Mouse (Mus musculus) central nervous system, embryonic 18 days (tissue): ENCODE results near the gene Irf6. TPM values are rescaled to one million over a fixed set of nuclear protein-coding genes. Genes with fewer than 3 reads are reported as not detected.

ENCODE experiments used
- polyA plus RNA-seq: library from polyadenylated mRNA; depleted of rRNA; stranded (reverse); fragments of >200 nt; gene quantifications from 2 replicates; pipeline ENCODE4 v1.2.3, GENCODE M21; 2012; rRNA removed

The Irf6 gene
- 0.96 and 1.1 TPM in 2 replicates for polyA plus RNA-seq

DNA sequence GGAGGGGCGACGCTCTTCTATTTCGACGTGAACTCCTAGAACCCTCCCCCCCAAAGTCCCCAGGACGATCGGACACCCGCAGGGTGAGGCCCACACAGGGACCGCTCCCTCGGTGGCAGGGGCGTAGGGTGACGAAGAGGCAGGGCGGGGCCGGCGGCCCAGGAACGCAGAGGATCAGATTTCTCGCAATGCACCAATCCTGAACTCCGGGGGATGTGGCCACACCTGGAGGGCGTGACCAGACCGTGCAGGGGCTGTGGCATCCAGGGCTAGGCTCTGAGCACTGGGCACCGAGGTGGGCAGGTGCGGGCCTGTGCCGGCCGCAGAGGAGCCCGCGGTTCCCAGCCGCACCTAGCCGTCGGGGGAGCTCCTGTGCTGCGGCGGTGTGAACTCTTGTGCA, at the start of gene Irf6:
TSS of gene Irf6 (plus strand) at position 240 of the 400 bp plus-strand sequence.

DNA sequence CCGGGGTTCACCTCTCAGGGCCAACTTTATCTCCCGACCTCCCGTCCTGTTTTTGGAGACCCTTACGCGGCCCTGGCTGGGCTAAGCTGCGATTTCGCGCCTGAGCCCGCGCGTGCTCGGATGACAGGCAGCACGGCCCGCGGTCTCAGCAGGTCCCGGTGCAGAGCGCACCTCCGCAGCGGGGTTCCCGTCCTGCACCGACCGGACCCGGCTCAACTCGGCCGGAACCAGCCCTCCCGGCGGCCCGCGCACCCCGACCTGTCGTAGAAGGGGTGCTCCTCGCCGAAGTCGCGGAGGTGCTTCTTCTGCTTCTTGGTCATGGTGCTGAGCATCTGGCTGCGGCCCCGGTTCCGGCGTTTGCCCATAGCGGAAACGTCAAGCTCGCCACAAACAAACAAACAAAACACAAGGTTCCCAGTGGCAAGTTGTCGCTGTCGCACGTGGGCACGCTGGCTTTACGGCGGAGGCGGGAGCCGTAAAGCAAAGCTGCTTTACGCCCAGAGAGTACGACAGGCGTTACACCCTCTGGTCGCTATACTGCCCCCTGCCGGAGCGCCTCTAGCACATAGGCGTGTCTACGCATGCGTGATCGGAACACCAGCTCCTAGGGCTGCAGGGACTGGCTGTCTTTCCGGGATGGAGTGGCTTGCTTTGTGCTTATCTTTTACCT, 23.0 kb upstream of the Irf6 start, which contains the start of gene Diexf:
TSS of gene Diexf (minus strand) at position 487 of the 670 bp plus-strand sequence.

DNA sequence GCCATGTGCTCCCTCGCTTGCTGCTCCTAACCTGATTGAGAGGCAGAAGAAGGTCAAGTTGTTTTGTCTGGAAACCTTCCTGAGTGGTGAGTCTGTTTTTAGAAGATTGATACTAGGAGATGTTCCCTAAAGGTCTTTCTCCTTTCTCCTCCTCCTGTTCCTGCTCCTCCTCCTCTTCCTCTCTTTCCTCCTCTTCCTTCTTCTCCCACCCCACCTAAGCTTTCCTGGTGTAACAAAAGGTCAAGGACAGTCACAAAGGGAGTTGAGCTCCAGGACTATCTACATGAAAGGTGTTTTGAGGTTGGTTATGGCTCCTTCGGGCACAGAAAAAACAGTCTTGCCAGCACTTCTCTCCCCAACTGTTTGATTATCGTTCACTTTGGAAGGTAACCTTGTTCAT, 14.8 kb downstream of the Irf6 start, which contains the start of gene A130010J15Rik:
TSS of gene A130010J15Rik (plus strand) at position 301 of the 400 bp plus-strand sequence.

DNA sequence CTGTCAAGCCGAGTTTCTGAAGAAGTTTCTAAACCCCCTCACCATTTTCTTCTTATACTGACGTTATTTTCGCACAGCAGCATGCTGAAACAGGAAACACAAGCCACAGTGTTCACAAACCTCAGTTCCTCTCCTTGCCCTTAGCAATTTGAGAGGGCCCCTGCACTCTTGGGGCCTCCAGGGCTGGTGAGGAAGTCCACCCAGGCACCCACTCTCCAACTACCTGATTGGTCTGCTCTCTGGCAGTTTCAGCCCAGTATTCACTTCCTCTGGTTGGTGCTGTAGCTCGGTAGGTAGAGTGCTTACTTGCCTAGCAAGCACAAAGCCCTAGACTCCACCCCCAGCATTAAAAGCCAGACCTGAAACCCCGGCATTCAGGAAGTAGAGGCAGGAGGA, 48.5 kb downstream of the Irf6 start, which contains the start of gene Traf3ip3:
TSS of gene Traf3ip3 (minus strand) at position 321 of the 396 bp plus-strand sequence.

DNA sequence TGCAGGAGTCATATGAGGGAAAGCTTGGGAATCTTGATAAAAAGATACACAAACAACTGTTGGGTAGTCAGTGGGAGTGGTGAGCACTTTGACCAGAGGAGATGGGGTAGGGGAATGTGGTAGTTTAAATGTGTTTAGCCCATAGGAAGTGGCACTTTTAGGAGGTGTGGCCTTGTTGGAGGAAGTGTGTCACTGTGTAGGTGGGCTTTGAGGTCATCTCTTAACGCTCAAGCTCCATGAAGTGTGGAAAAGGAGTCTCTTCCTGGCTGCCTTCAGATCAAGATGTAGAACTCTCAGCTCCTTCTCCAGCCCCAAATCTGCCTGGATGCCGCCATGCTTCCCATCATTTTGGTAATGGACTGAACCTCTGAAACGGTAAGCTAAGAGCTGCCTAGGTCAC, 54.6 kb downstream of the Irf6 start, which contains the start of gene Lamb3:
TSS of gene Lamb3 (plus strand) at position 197 of the 400 bp plus-strand sequence.

Other genes with a start within 250 kb of the Irf6 start
- 7.8 TPM in 2 replicates for gene Syt14, start 117.3 kb upstream of the Irf6 start, polyA plus RNA-seq
- 29.6 and 33.2 TPM in 2 replicates for gene Diexf, start 22.8 kb upstream of the Irf6 start, polyA plus RNA-seq
- 6.5 and 6.7 TPM in 2 replicates for gene A130010J15Rik, start 14.9 kb downstream of the Irf6 start, polyA plus RNA-seq
- gene Traf3ip3, start 48.6 kb downstream of the Irf6 start, polyA plus RNA-seq: 0.89 and 1.9 TPM in 2 replicates
- gene Lamb3, start 54.6 kb downstream of the Irf6 start, polyA plus RNA-seq: 0.92 and 1.7 TPM in 2 replicates
- 1.4 and 20.7 TPM in 2 replicates for gene Hsd11b1, start 111.0 kb downstream of the Irf6 start, polyA plus RNA-seq
- gene G0s2, start 120.1 kb downstream of the Irf6 start, polyA plus RNA-seq: 11.1 and 14.2 TPM in 2 replicates
- gene Camk1g, start 217.2 kb downstream of the Irf6 start, polyA plus RNA-seq: 50.7 and 54.9 TPM in 2 replicates